Mouse (Mus musculus) cerebellum, adult 2 months (tissue): ENCODE data around the gene Olfr608. TPM values are rescaled to one million over a fixed set of nuclear protein-coding genes. Genes with fewer than 3 reads are reported as not detected.
"Not testable (repeated sequence)": the region's sequence is repeated elsewhere in the genome, so short reads cannot be mapped to it uniquely, and the experiment has no call there.

Source experiments
- DNase-seq, 2 experiments: peaks; one replicate each; pipeline ENCODE4 v3.0.0; 2021
- H3K27ac ChIP-seq: fragments of 200-500 bp; 2 replicates; pipeline ENCODE4 v1.5.1; 2012; ENCODE audit warnings: low read length, control low read depth, inconsistent platforms; ENCODE audit not compliant: insufficient read depth
- H3K27me3 ChIP-seq: fragments of 200-500 bp; 2 replicates; pipeline ENCODE4 v1.6.1; 2012; ENCODE audit warnings: inconsistent platforms, mild to moderate bottlenecking, low read length, moderate library complexity; ENCODE audit not compliant: control insufficient read depth, insufficient read depth
- H3K4me1 ChIP-seq: fragments of 200-500 bp; 2 replicates; pipeline ENCODE4 v1.6.1; 2011; ENCODE audit warnings: low read length; ENCODE audit not compliant: control insufficient read depth, insufficient read depth
- H3K4me3 ChIP-seq: fragments of 200-500 bp; replicated peaks from 2 replicates; pipeline ENCODE3; 2011; ENCODE audit warnings: mild to moderate bottlenecking, low read depth, low read length, control low read depth; ENCODE audit not compliant: insufficient read depth
- CTCF ChIP-seq: fragments of 200-500 bp; IDR thresholded peaks from 2 replicates; pipeline ENCODE4 v1.5.1; 2011; ENCODE audit warnings: low read depth, mild to moderate bottlenecking, control low read depth, low read length, moderate library complexity, borderline replicate concordance; ENCODE audit not compliant: insufficient read depth
- POLR2A ChIP-seq: fragments of 200-500 bp; IDR thresholded peaks from 2 replicates; pipeline ENCODE4 v1.6.1; 2011; ENCODE audit warnings: low read length, control low read depth, borderline replicate concordance; ENCODE audit not compliant: insufficient read depth
- WGBS: fragments of 180-500 bp; shearing (Covaris S2); methylation state at CpG from one replicate; pipeline ENCODE4 v1.1.7; 2018; 5-methylcytosine and 5-hydroxymethylcytosine counted together
- polyA plus RNA-seq: library from polyadenylated mRNA; depleted of rRNA; stranded (reverse); fragments of >200 nt; gene quantifications from 2 replicates; pipeline ENCODE4 v1.2.3, GENCODE M21; 2012; rRNA removed

Olfr608 gene
- polyA plus RNA-seq, result not detected in 2 replicates

DNA sequence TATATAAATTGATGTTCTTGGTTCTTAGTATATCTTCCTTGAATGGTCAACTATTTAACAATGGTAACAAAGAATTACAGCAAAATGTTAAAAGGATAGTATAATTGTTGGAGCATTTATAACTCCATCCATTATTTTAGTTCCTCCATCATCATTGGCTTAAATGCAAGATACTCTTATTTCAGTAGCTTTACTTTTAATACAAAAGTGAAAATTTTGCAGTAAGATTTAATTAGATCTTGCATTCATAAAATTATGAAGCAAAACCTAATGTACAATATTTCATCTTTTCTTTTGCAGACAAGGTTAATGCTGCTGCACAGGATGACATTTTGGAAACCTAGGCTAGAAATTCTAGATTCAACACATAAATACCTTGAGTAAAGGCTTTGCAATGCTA, at the start of gene Olfr608:
TSS of gene Olfr608 (plus strand) at position 301 of the 400 bp plus-strand sequence.
- no peaks in the 10 kb centered on the region for H3K27me3 ChIP-seq
- no peak for DNase-seq
- no peaks in the 10 kb centered on the region for H3K4me1 ChIP-seq
- H3K4me3 ChIP-seq, result no peak within 1 kb of the TSS
- H3K27ac ChIP-seq, result no peak within 1 kb of the TSS
- no peak for TF ChIP-seq POLR2A
- no peak for TF ChIP-seq CTCF

- no peak for TF ChIP-seq POLR2A
- TF ChIP-seq CTCF, result no peak
- Histone ChIP-seq H3K27ac (no peak within 1 kb of the TSS), H3K27me3 (no peaks in the 10 kb centered on the region; the same call in 1 of the 2 replicates), H3K4me3 (no peak within 1 kb of the TSS), H3K4me1 (no peaks in the 10 kb centered on the region)
- 84% methylated on average over 1 of the region's 1 CpGs for WGBS
- DNase-seq, result no peak
Observed at GRCm38 (mm10) chr7:103445339-103445738, 24.3 kb upstream of the Olfr608 start, which contains the start of gene Olfr605. Gene Olfr605, minus strand, starts transcription at chr7:103445439.

DNA sequence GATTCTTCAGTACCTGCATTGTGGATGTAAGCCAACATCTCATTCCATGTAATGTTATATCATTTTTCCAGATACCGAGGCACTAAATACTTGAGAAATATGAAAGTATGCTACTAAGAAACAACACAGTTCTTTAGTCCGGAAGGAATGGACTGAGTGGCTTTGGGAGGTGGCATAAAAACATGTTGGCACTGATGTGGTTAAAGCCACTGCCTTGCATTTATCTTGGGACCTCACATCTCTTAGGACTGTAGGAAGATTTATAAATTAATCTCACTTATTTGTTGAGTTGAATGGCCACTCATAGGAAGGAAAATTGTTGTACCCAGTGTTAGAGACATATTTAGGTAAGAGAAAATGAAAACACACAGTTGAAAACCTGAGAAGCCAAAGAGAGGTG, 20.9 kb upstream of the Olfr608 start, which contains the start of gene Olfr606:
TSS of gene Olfr606 (plus strand) at position 301 of the 400 bp plus-strand sequence.
- 89% methylated on average over 2 of the region's 2 CpGs for WGBS
- Histone ChIP-seq H3K27me3 (no peaks in the 10 kb centered on the region), H3K27ac (no peak within 1 kb of the TSS), H3K4me1 (no peaks in the 10 kb centered on the region), H3K4me3 (no peak within 1 kb of the TSS)
- DNase-seq, result no peak
- TF ChIP-seq CTCF, result no peak

GRCm38 (mm10) chr7:103460590-103460989, 9.1 kb upstream of the Olfr608 start:
- TF ChIP-seq POLR2A (no peak), CTCF (no peak)
- WGBS, result 88% methylated on average over 5 of the region's 5 CpGs

DNA sequence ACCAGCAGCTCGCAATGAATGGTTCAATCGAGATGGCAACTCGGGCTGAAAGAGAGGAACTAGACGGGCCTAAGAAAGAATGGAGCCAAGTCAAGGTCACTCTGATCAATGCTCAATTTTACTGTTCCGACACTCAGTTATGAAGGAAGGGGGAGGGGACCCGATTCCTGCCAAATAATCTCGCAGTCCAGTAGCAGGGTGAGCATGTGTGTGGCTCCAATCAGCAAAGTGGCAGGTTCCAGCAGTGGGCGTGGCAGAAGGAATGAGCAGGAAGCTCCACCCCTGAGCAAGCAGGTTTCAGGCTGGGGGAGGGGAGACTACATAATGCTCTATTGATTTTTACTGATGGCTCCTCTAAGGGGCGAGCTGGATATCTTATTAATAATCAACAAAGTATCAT, 7.4 kb downstream of the Olfr608 start:
- H3K4me1 ChIP-seq, H3K27ac ChIP-seq, DNase-seq, H3K27me3 ChIP-seq, H3K4me3 ChIP-seq: not testable (repeated sequence)
- WGBS, result 50% methylated on average over 9 of the region's 9 CpGs

More at GRCm38 (mm10) chr7:103460590-103460989, 9.1 kb upstream of the Olfr608 start:
- Histone ChIP-seq H3K4me3 (no peak overlapping the region), H3K27ac (no peak overlapping the region), H3K4me1 (no peaks in the 10 kb centered on the region), H3K27me3 (no peaks in the 10 kb centered on the region)
- no peak for DNase-seq

- no peak for DNase-seq
- no peaks in the 10 kb centered on the region for H3K27me3 ChIP-seq
- no peaks in the 10 kb centered on the region for H3K4me1 ChIP-seq
- no peak within 1 kb of the TSS for H3K27ac ChIP-seq
- TF ChIP-seq CTCF (no peak), POLR2A (no peak)
- no peak within 1 kb of the TSS for H3K4me3 ChIP-seq
- whole genome bisulfite sequencing, result 55% methylated on average over 1 of the region's 1 CpGs
Observed at GRCm38 (mm10) chr7:103497962-103498361, 28.3 kb downstream of the Olfr608 start, which contains the start of gene Olfr609. Gene Olfr609, minus strand, starts transcription at chr7:103498062.

GRCm38 (mm10) chr7:103512022-103512421, 42.3 kb downstream of the Olfr608 start, which contains the start of gene Olfr610:
Gene Olfr610, minus strand, starts transcription at chr7:103512122.
- TF ChIP-seq POLR2A (no peak), CTCF (no peak)
- no peaks in the 10 kb centered on the region for H3K4me1 ChIP-seq
- no peak within 1 kb of the TSS for H3K4me3 ChIP-seq
- H3K27ac ChIP-seq, result no peak within 1 kb of the TSS
- WGBS, result 87% methylated on average over 2 of the region's 2 CpGs
- no peaks in the 10 kb centered on the region for H3K27me3 ChIP-seq
- DNase-seq, result no peak

GRCm38 (mm10) chr7:103520746-103521145, 51.1 kb downstream of the Olfr608 start, which contains the start of gene Olfr611:
Gene Olfr611, minus strand, starts transcription at chr7:103520846.
- WGBS, result 61% methylated on average over 1 of the region's 1 CpGs
- not testable (repeated sequence) for H3K27me3 ChIP-seq, H3K4me3 ChIP-seq, H3K27ac ChIP-seq, DNase-seq, H3K4me1 ChIP-seq

Other genes with a start within 250 kb of the Olfr608 start
- gene Usp17ld, start 217.4 kb upstream of the Olfr608 start, polyA plus RNA-seq, result not detected in 2 replicates
- not detected in 2 replicates for gene Olfr596, start 164.2 kb upstream of the Olfr608 start, polyA plus RNA-seq
- gene Olfr597, start 153.6 kb upstream of the Olfr608 start, polyA plus RNA-seq, result not detected in 2 replicates
- gene Olfr598, start 146.3 kb upstream of the Olfr608 start, polyA plus RNA-seq, result not detected in 2 replicates
- gene Olfr599, start 134.0 kb upstream of the Olfr608 start, polyA plus RNA-seq, result not detected in 2 replicates
- gene Olfr600, start 120.2 kb upstream of the Olfr608 start, polyA plus RNA-seq, result not detected in 2 replicates
- gene Olfr601, start 107.2 kb upstream of the Olfr608 start, polyA plus RNA-seq, result not detected in 2 replicates
- gene Olfr603, start 83.7 kb upstream of the Olfr608 start, polyA plus RNA-seq, result not detected in 2 replicates
- gene Usp17lc, start 54.8 kb upstream of the Olfr608 start, polyA plus RNA-seq, result not detected in 2 replicates
- gene Olfr605, start 24.4 kb upstream of the Olfr608 start, polyA plus RNA-seq, result not detected in 2 replicates
- not detected in 2 replicates for gene Olfr606, start 20.8 kb upstream of the Olfr608 start, polyA plus RNA-seq
- gene Olfr607, start 5.7 kb upstream of the Olfr608 start, polyA plus RNA-seq, result not detected in 2 replicates
- gene Olfr609, start 28.2 kb downstream of the Olfr608 start, polyA plus RNA-seq, result not detected in 2 replicates
- not detected in 2 replicates for gene Olfr610, start 42.2 kb downstream of the Olfr608 start, polyA plus RNA-seq
- not detected in 2 replicates for gene Olfr611, start 51.0 kb downstream of the Olfr608 start, polyA plus RNA-seq
- not detected in 2 replicates for gene Olfr612, start 72.8 kb downstream of the Olfr608 start, polyA plus RNA-seq
- gene Olfr613, start 78.2 kb downstream of the Olfr608 start, polyA plus RNA-seq, result not detected in 2 replicates
- not detected in 2 replicates for gene Olfr615, start 86.2 kb downstream of the Olfr608 start, polyA plus RNA-seq
- not detected in 2 replicates for gene Olfr616, start 99.3 kb downstream of the Olfr608 start, polyA plus RNA-seq
- gene Olfr617, start 103.2 kb downstream of the Olfr608 start, polyA plus RNA-seq, result not detected in 2 replicates
- gene Olfr618, start 120.2 kb downstream of the Olfr608 start, polyA plus RNA-seq, result not detected in 2 replicates
- not detected in 2 replicates for gene Olfr619, start 130.7 kb downstream of the Olfr608 start, polyA plus RNA-seq
- not detected in 2 replicates for gene Olfr620, start 142.7 kb downstream of the Olfr608 start, polyA plus RNA-seq
- not detected in 2 replicates for gene Olfr622, start 172.8 kb downstream of the Olfr608 start, polyA plus RNA-seq
- gene Olfr623, start 193.8 kb downstream of the Olfr608 start, polyA plus RNA-seq, result not detected in 2 replicates
- not detected in 2 replicates for gene Olfr624, start 201.3 kb downstream of the Olfr608 start, polyA plus RNA-seq
- gene Olfr625-ps1, start 212.8 kb downstream of the Olfr608 start, polyA plus RNA-seq, result not detected in 2 replicates
- gene Olfr243, start 244.8 kb downstream of the Olfr608 start, polyA plus RNA-seq, result not detected in 2 replicates